Mouse (Mus musculus): ENCODE measurements around the gene Adamtsl1.

- no peak for TF ChIP-seq CTCF (IDR thresholded peaks at IDR 0.05)
- peak; percentile 87 for TF ChIP-seq EP300 (IDR thresholded peaks at IDR 0.05)
Observed at GRCm38 (mm10) chr4:85695237-85695636, 181.3 kb downstream of the Adamtsl1 start.
